Mouse (Mus musculus) heart, postnatal 36 days (tissue): ENCODE measurements around the gene Rhbdf1. TPM values are rescaled to one million over a fixed set of nuclear protein-coding genes. Genes with fewer than 3 reads are reported as not detected.

Experiments
- total RNA-seq, 2 experiments: library from RNA; stranded (reverse); gene quantifications; 2 replicates each; pipeline ENCODE4 v1.2.3; 2021

The Rhbdf1 gene
- total RNA-seq, 2 experiments from 2014 or later = 24.3 to 25.1 TPM

Other genes with a start within 250 kb of the Rhbdf1 start
- gene Nsg2, start 221.8 kb downstream of the Rhbdf1 start, total RNA-seq = 1 to 10 TPM in 1 of 2 experiments, under 1 TPM in 1; 0.68 to 1.1 TPM
- under 1 TPM in 1 of 2 experiments, not detected in 1; 0.11 TPM for gene Il9r, start 22.0 kb downstream of the Rhbdf1 start, total RNA-seq
- gene Snrnp25, start 16.9 kb downstream of the Rhbdf1 start, total RNA-seq = 10 to 100 TPM; 11.1 to 12.2 TPM
- gene Mpg, start 4.2 kb upstream of the Rhbdf1 start, total RNA-seq = 1 to 10 TPM; 6.7 TPM
- 10 to 100 TPM; 26.1 to 28.5 TPM for gene Nprl3, start 45.4 kb upstream of the Rhbdf1 start, total RNA-seq
- not detected for gene Hba-x, start 54.1 kb upstream of the Rhbdf1 start, total RNA-seq
- gene Hba-a1, start 61.2 kb upstream of the Rhbdf1 start, total RNA-seq = over 10,000 TPM in 1 of 2 experiments, 1,000 to 10,000 TPM in 1; 7,538 to 10,107 TPM
- 1 to 10 TPM in 1 of 2 experiments, not detected in 1; 1.4 TPM for gene Hbq1b, start 64.7 kb upstream of the Rhbdf1 start, total RNA-seq
- 1,000 to 10,000 TPM; 7,375 to 9,600 TPM for gene Hba-a2, start 74.2 kb upstream of the Rhbdf1 start, total RNA-seq
- under 1 TPM; 0.75 to 0.76 TPM for gene Hbq1a, start 77.8 kb upstream of the Rhbdf1 start, total RNA-seq
- 1 to 10 TPM; 4.5 to 6.0 TPM for gene Sh3pxd2b, start 125.5 kb upstream of the Rhbdf1 start, total RNA-seq
- gene Ubtd2, start 233.1 kb upstream of the Rhbdf1 start, total RNA-seq = 1 to 10 TPM; 4.7 to 7.0 TPM